Mouse (Mus musculus) c-Kit-positive CD71-positive TER-119-positive erythroid progenitor cells, embryonic 14.5 days (primary cell): ENCODE data around the gene Ermap.

Experiments used
- DNase-seq: peaks from one replicate; pipeline ENCODE4 v3.0.0-alpha.2; 2013; ENCODE audit warnings: low spot score

Gene Ermap

GRCm38 (mm10) chr4:119185771-119186170, 4.0 kb downstream of the Ermap start:
- DNase-seq = no peak

GRCm38 (mm10) chr4:119183525-119183924, 6.3 kb downstream of the Ermap start:
- no peak for DNase-seq

- DNase-seq = no peak
These were observed 8.4 kb downstream of the Ermap start for GRCm38 (mm10) chr4:119181456-119181855.

- no peak for DNase-seq
These were observed 9.6 kb downstream of the Ermap start for GRCm38 (mm10) chr4:119180133-119180707.

GRCm38 (mm10) chr4:119178331-119178730, 11.5 kb downstream of the Ermap start:
- DNase-seq = no peak

GRCm38 (mm10) chr4:119177702-119178101, 12.1 kb downstream of the Ermap start:
- no peak for DNase-seq

GRCm38 (mm10) chr4:119173851-119174453, 15.9 kb downstream of the Ermap start, which contains the start of gene Zfp691:
Gene Zfp691, minus strand, starts transcription at chr4:119174195.
- DNase-seq = peak; percentile 95

GRCm38 (mm10) chr4:119172919-119173650, 16.7 kb downstream of the Ermap start:
- DNase-seq = no peak

GRCm38 (mm10) chr4:119167663-119168062, 22.1 kb downstream of the Ermap start:
- peak; percentile 90 for DNase-seq

GRCm38 (mm10) chr4:119167068-119167467, 22.7 kb downstream of the Ermap start:
- DNase-seq = no peak

GRCm38 (mm10) chr4:119165916-119166315, 23.9 kb downstream of the Ermap start:
- DNase-seq = no peak

GRCm38 (mm10) chr4:119162990-119163389, 26.8 kb downstream of the Ermap start:
- DNase-seq = no peak

GRCm38 (mm10) chr4:119161358-119161757, 28.5 kb downstream of the Ermap start:
- DNase-seq = no peak

- DNase-seq = no peak
These were observed 31.9 kb downstream of the Ermap start for GRCm38 (mm10) chr4:119157891-119158290.

GRCm38 (mm10) chr4:119157186-119157585, 32.6 kb downstream of the Ermap start:
- DNase-seq = peak; percentile 80

- no peak for DNase-seq
These were observed 41.1 kb downstream of the Ermap start for GRCm38 (mm10) chr4:119148741-119149140.

- DNase-seq = no peak
These were observed 42.5 kb downstream of the Ermap start for GRCm38 (mm10) chr4:119147347-119147746.

GRCm38 (mm10) chr4:119146816-119147215, 43.0 kb downstream of the Ermap start:
- no peak for DNase-seq

- peak; percentile 74 for DNase-seq
These were observed 47.5 kb downstream of the Ermap start for GRCm38 (mm10) chr4:119142230-119142871.

GRCm38 (mm10) chr4:119141191-119141590, 48.6 kb downstream of the Ermap start:
- DNase-seq = no peak

GRCm38 (mm10) chr4:119140126-119140525, 49.7 kb downstream of the Ermap start:
- peak; percentile 74 for DNase-seq

GRCm38 (mm10) chr4:119138776-119139175, 51.0 kb downstream of the Ermap start:
- DNase-seq = no peak

GRCm38 (mm10) chr4:119138171-119138570, 51.6 kb downstream of the Ermap start:
- no peak for DNase-seq
